ENCODE assay signal across 21 mouse cellular contexts in genomic region chr9:7766582-7766981, GRCm38 (mm10). TPM values are rescaled to one million over a fixed set of nuclear protein-coding genes. Genes with fewer than 3 reads are reported as not detected.
DNase-seq lines count a peak whose midpoint lies in the region; ATAC-seq lines count a peak whose summit lies in the region.
"Had no signal": no experiment of that assay in that cellular context is flagged by ENCODE, and none has a peak within 500 bp of the region (broad histone marks: within the 10 kb centered on the region; RNA-seq: fewer than 3 reads in every experiment).

No protein-coding gene starts in this region.

- no peaks in the 10 kb centered on the region for H3K9me3 ChIP-seq in forebrain, embryonic 13.5 days (replicated peaks)
- H3K9me3 ChIP-seq in forebrain, embryonic 14.5 days (replicated peaks; ENCODE audit: control insufficient read depth, low read length): no peaks in the 10 kb centered on the region
- no peaks in the 10 kb centered on the region for H3K9me3 ChIP-seq in megakaryocyte, embryonic 14.5 days
- no peaks in the 10 kb centered on the region for H3K9me3 ChIP-seq in liver, embryonic 12.5 days (replicated peaks)
- H3K9me3 ChIP-seq: embryonic facial prominence, embryonic 13.5 days; hindbrain, embryonic 13.5 days; midbrain, embryonic 12.5 days; neural tube, embryonic 13.5 days; stomach, embryonic 15.5 days had no signal

- H3K4me1 ChIP-seq in forebrain, embryonic 13.5 days: peaks cover 39% of the 10 kb centered on the region
- peaks cover 14% of the 10 kb centered on the region; the same call in 1 of the 2 replicates for H3K4me1 ChIP-seq in forebrain, embryonic 14.5 days (ENCODE audit: control insufficient read depth, insufficient read depth, low read length)
- H3K4me1 ChIP-seq in megakaryocyte, embryonic 14.5 days: peaks cover 81% of the 10 kb centered on the region
- peaks cover 64% of the 10 kb centered on the region for H3K4me1 ChIP-seq in liver, embryonic 12.5 days

- peak overlapping the region; percentile 24 for H3K4me2 ChIP-seq in forebrain, embryonic 13.5 days
- H3K4me2 ChIP-seq in forebrain, embryonic 14.5 days (ENCODE audit: low read length): no peak overlapping the region
- peak overlapping the region; percentile 2; the same call in 1 of the 2 replicates for H3K4me2 ChIP-seq in liver, embryonic 12.5 days
- H3K4me2 ChIP-seq: neural tube, embryonic 13.5 days had no signal

- H3K4me3 ChIP-seq in forebrain, embryonic 13.5 days: no peak overlapping the region
- no peak overlapping the region for H3K4me3 ChIP-seq in forebrain, embryonic 14.5 days (ENCODE audit: low read depth, low read length)
- H3K4me3 ChIP-seq in megakaryocyte, embryonic 14.5 days (replicated peaks): peak overlapping the region; percentile 95
- H3K4me3 ChIP-seq in liver, embryonic 12.5 days: no peak overlapping the region
- H3K4me3 ChIP-seq: embryonic facial prominence, embryonic 13.5 days; hindbrain, embryonic 13.5 days; midbrain, embryonic 12.5 days; neural tube, embryonic 13.5 days; stomach, embryonic 15.5 days had no signal

- DNase-seq in forebrain, embryonic 14.5 days (ENCODE audit: low spot score): no peak
- DNase-seq in splenic B cell, adult 2 months (ENCODE audit: low read depth, low spot score): peak; percentile 47
- DNase-seq in layer of hippocampus, adult 11-12 months (ENCODE audit: low spot score): no peak
- no peak for DNase-seq in cerebellum, adult 8-10 months
- DNase-seq: adrenal gland, postnatal 36 days; B cell, adult 2 months; cerebellum, adult 2 months; heart, postnatal 14 days; kidney, postnatal 36 days; layer of hippocampus, adult 9-11 months; lung, embryonic 14.5 days; lung, postnatal 4 days had no signal

- H3K36me3 ChIP-seq in forebrain, embryonic 13.5 days (ENCODE audit: poor library complexity, severe bottlenecking): peaks cover 14% of the 10 kb centered on the region
- peaks cover 12% of the 10 kb centered on the region for H3K36me3 ChIP-seq in forebrain, embryonic 14.5 days (ENCODE audit: control insufficient read depth, insufficient read depth, low read length)
- peaks cover 57% of the 10 kb centered on the region for H3K36me3 ChIP-seq in megakaryocyte, embryonic 14.5 days (replicated peaks; ENCODE audit: low read length)
- H3K36me3 ChIP-seq in liver, embryonic 12.5 days: peaks cover 32% of the 10 kb centered on the region
- H3K36me3 ChIP-seq in splenic B cell, adult 2 months (ENCODE audit: control insufficient read depth, insufficient read depth, low read length, poor library complexity, severe bottlenecking): peaks cover 1% of the 10 kb centered on the region
- H3K36me3 ChIP-seq: hindbrain, embryonic 13.5 days had no signal

- no peak for ATAC-seq in forebrain, embryonic 13.5 days
- no peak for ATAC-seq in forebrain, embryonic 14.5 days
- ATAC-seq in megakaryocyte, adult 5-6 weeks (ENCODE audit: poor library complexity, severe bottlenecking): no peak
- ATAC-seq in liver, embryonic 12.5 days: no peak

- H3K9ac ChIP-seq in forebrain, embryonic 13.5 days: no peak overlapping the region
- no peak overlapping the region for H3K9ac ChIP-seq in forebrain, embryonic 14.5 days (ENCODE audit: low read length)
- no peak overlapping the region for H3K9ac ChIP-seq in liver, embryonic 12.5 days
- H3K9ac ChIP-seq: embryonic facial prominence, embryonic 13.5 days; hindbrain, embryonic 13.5 days; lung, embryonic 14.5 days; midbrain, embryonic 12.5 days; neural tube, embryonic 13.5 days; stomach, embryonic 15.5 days had no signal

- 84% methylated on average over 3 of the region's 3 CpGs for WGBS in forebrain, embryonic 13.5 days
- 76% methylated on average over 3 of the region's 3 CpGs for WGBS in forebrain, embryonic 14.5 days
- 29% methylated on average over 3 of the region's 3 CpGs for WGBS in liver, embryonic 12.5 days (ENCODE audit: insufficient replicate concordance)

- no peak overlapping the region for H3K27ac ChIP-seq in forebrain, embryonic 13.5 days
- no peak overlapping the region for H3K27ac ChIP-seq in forebrain, embryonic 14.5 days (ENCODE audit: low read depth, low read length)
- no peak overlapping the region for H3K27ac ChIP-seq in liver, embryonic 12.5 days
- H3K27ac ChIP-seq: embryonic facial prominence, embryonic 13.5 days; hindbrain, embryonic 13.5 days; neural tube, embryonic 13.5 days; stomach, embryonic 15.5 days had no signal

- peaks cover 16% of the 10 kb centered on the region for H3K27me3 ChIP-seq in forebrain, embryonic 13.5 days
- H3K27me3 ChIP-seq in forebrain, embryonic 14.5 days (replicated peaks; ENCODE audit: control insufficient read depth, insufficient read depth, low read length): peaks cover 6% of the 10 kb centered on the region; the same call in 1 of the 2 replicates
- no peaks in the 10 kb centered on the region for H3K27me3 ChIP-seq in megakaryocyte, embryonic 14.5 days (replicated peaks)
- H3K27me3 ChIP-seq in liver, embryonic 12.5 days (replicated peaks): no peaks in the 10 kb centered on the region
- H3K27me3 ChIP-seq in splenic B cell, adult 2 months (ENCODE audit: control insufficient read depth, insufficient read depth, low read length, poor library complexity, severe bottlenecking): no peaks in the 10 kb centered on the region
- H3K27me3 ChIP-seq: stomach, embryonic 15.5 days had no signal

RNA-seq across cellular contexts. Expression of gene Tmem123, which starts 2.7 kb away (rescaled TPM):
- 48.9 and 51.9 TPM in 2 replicates for polyA plus RNA-seq in forebrain, embryonic 13.5 days (2015; fragmentation: Nextera tagmentation; extraction: Ambion mirVana)
- polyA plus RNA-seq in forebrain, embryonic 14.5 days (2014; fragmentation: Nextera tagmentation; extraction: Ambion mirVana): 40.7 and 43.9 TPM in 2 replicates
- 75.8 and 82.1 TPM in 2 replicates for polyA plus RNA-seq in megakaryocyte, embryonic 14.5 days (2012; ENCODE audit: insufficient read depth, low replicate concordance)
- 113 and 117 TPM in 2 replicates for total RNA-seq in megakaryocyte, adult 5-6 weeks (2015)
- 114 and 121 TPM in 2 replicates for total RNA-seq in megakaryocyte, adult 5-6 weeks (2017)
- polyA plus RNA-seq in liver, embryonic 12.5 days (2016; fragmentation: Nextera tagmentation; extraction: Ambion mirVana): 59.4 and 60.3 TPM in 2 replicates
